Mouse (Mus musculus) liver, postnatal 0 days (tissue): ENCODE data around the gene Tdrd5.

ENCODE experiments used
- CTCF ChIP-seq: sonication (generic); IDR thresholded peaks from 2 replicates; pipeline ENCODE4 v1.5.1; 2016; ENCODE audit warnings: antibody characterized with exemption, low read depth
- EP300 ChIP-seq: IDR thresholded peaks from 2 replicates; pipeline ENCODE4 v1.6.1; 2016; ENCODE audit warnings: antibody characterized with exemption, low read depth, mild to moderate bottlenecking

- TF ChIP-seq EP300 (no peak), CTCF (no peak)
Measured at GRCm38 (mm10) chr1:156352466-156352865, 49.0 kb upstream of the Tdrd5 start.
